ENCODE assay signal across 18 mouse cellular contexts in the genomic region with DNA sequence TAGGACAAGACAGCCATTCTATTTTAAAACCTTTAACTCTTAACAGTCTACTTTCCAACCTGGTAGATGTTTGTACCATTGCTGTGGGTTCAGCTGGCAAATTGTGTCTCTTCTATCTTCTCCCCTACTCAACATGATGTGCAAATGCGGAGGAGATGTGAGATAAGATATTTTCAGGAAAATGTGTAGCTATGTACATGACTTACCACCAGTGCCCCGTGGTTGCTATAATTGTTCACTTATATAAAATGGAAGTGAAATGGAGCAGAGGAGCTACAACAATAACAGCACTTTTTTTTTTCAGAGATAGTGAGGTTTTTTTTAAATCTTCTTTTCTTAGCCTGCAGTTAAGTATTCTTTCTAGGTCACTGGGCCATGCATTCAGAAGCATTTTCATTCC.
DNase-seq lines count a peak whose midpoint lies in the region; ATAC-seq lines count a peak whose summit lies in the region.
"Had no signal": no experiment of that assay in that cellular context is flagged by ENCODE, and none has a peak within 500 bp of the region (broad histone marks: within the 10 kb centered on the region; RNA-seq: fewer than 3 reads in every experiment).

No protein-coding gene starts in this region.

- ATAC-seq in frontal cortex, adult (ENCODE audit: low TSS enrichment) = peak; percentile 99
- ATAC-seq: activated CD4-positive, CD25-positive, alpha-beta regulatory T cell, adult 4 months; forebrain, embryonic 14.5 days; forebrain, postnatal 0 days had no signal

- intact Hi-C loops in left cerebral cortex, postnatal 10 days (cut with DNase I) = no loop called here

- DNase-seq in frontal cortex, postnatal 10 days (ENCODE audit: low spot score in 2 of 2) = no peak
- peak; percentile 3 to 9 for DNase-seq in left cerebral cortex, adult 18-20 months (ENCODE audit: low spot score in 2 of 2)
- DNase-seq in left cerebral cortex, postnatal 10 days (ENCODE audit: extremely low spot score in 1 of 2, low spot score in 2 of 2) = no peak
- DNase-seq in brain, adult 2 months (ENCODE audit: low read depth, low spot score) = peak; percentile 67
- peak; percentile 5 for DNase-seq in retina, embryonic 14.5 days (ENCODE audit: low spot score)
- DNase-seq in urinary bladder, postnatal 25 days (ENCODE audit: low spot score) = no peak
- DNase-seq in gastrocnemius, postnatal 25 days = no peak
- DNase-seq: adrenal gland, adult 8-10 months; adrenal gland, postnatal 25 days; cerebellum, adult 2 months; cerebellum, adult 9-11 months; cerebellum, postnatal 25 days; forebrain, postnatal 0 days; gastrocnemius, postnatal 10 days; heart, adult 11 months had no signal

Comparison
In these comparisons a context has a peak if more than half of its experiments do, and no peak if none do; other contexts are left out.
1. DNase-seq: peak in left cerebral cortex, adult 18-20 months (2 of 2), brain, adult 2 months (single experiment) and retina, embryonic 14.5 days (single experiment); none in frontal cortex, postnatal 10 days (0 of 2), left cerebral cortex, postnatal 10 days (0 of 2), urinary bladder, postnatal 25 days (single experiment) and gastrocnemius, postnatal 25 days (single experiment).